Mouse (Mus musculus) lung, adult 2 months (tissue): ENCODE data around the gene Gm1113. TPM values are rescaled to one million over a fixed set of nuclear protein-coding genes. Genes with fewer than 3 reads are reported as not detected.

Experiments used
- DNase-seq: peaks from one replicate; pipeline ENCODE4 v3.0.0; 2022
- H3K4me1 ChIP-seq: fragments of 200-500 bp; 2 replicates; pipeline ENCODE4 v1.6.1; 2011; ENCODE audit warnings: low read length; ENCODE audit not compliant: control insufficient read depth, insufficient read depth
- H3K4me3 ChIP-seq: fragments of 200-500 bp; replicated peaks from 2 replicates; pipeline ENCODE3; 2011; ENCODE audit warnings: low read depth, mild to moderate bottlenecking, control low read depth, low read length; ENCODE audit errors: extremely low read depth
- CTCF ChIP-seq: fragments of 200-500 bp; IDR thresholded peaks from 2 replicates; pipeline ENCODE4 v1.5.1; 2011; ENCODE audit warnings: mild to moderate bottlenecking, low read length, control low read depth; ENCODE audit not compliant: insufficient read depth
- POLR2A ChIP-seq: fragments of 200-500 bp; IDR thresholded peaks from 2 replicates; pipeline ENCODE4 v1.6.1; 2011; ENCODE audit warnings: low read depth, mild to moderate bottlenecking, control low read depth, low read length, borderline replicate concordance; ENCODE audit errors: extremely low read depth
- WGBS: fragments of 180-500 bp; shearing (Covaris S2); methylation state at CpG from one replicate; pipeline ENCODE4 v1.1.7; 2018; 5-methylcytosine and 5-hydroxymethylcytosine counted together
- polyA plus RNA-seq: library from polyadenylated mRNA; depleted of rRNA; stranded (reverse); fragments of >200 nt; gene quantifications from 2 replicates; pipeline ENCODE4 v1.2.3, GENCODE M21; 2012; rRNA removed

Gm1113 gene
- polyA plus RNA-seq, 1 experiment, result not detected

GRCm38 (mm10) chr9:35459594-35459993, 58.5 kb downstream of the Gm1113 start:
- WGBS, result 40% methylated on average over 8 of the region's 8 CpGs
- DNase-seq, result no peak
- Histone ChIP-seq H3K4me3 (no peak overlapping the region), H3K4me1 (no peaks in the 10 kb centered on the region)
- no peak for TF ChIP-seq CTCF
- no peak for TF ChIP-seq POLR2A

Other genes with a start within 250 kb of the Gm1113 start
- 5.4 and 7.1 TPM in 2 replicates for gene Cdon, start 97.1 kb downstream of the Gm1113 start, polyA plus RNA-seq
- gene Ddx25, start 40.3 kb upstream of the Gm1113 start, polyA plus RNA-seq, result 0.02 and 0.03 TPM in 2 replicates
- 1.1 and 2.2 TPM in 2 replicates for gene Pus3, start 40.3 kb upstream of the Gm1113 start, polyA plus RNA-seq
- gene Pate2, start 52.0 kb upstream of the Gm1113 start, polyA plus RNA-seq, result not detected in 2 replicates
- gene Hyls1, start 52.1 kb upstream of the Gm1113 start, polyA plus RNA-seq, result 0.75 and 0.89 TPM in 2 replicates
- not detected in 2 replicates for gene Pate4, start 93.7 kb upstream of the Gm1113 start, polyA plus RNA-seq
- gene Pate3, start 129.9 kb upstream of the Gm1113 start, polyA plus RNA-seq, result not detected in 2 replicates
- not detected in 2 replicates for gene Pate1, start 169.1 kb upstream of the Gm1113 start, polyA plus RNA-seq
- not detected in 2 replicates for gene Gm17677, start 222.8 kb upstream of the Gm1113 start, polyA plus RNA-seq